Mouse (Mus musculus): Measurements from ENCODE around the gene Lamtor2.
A peak's percentile ranks its signal among the peaks of the same experiment; 100 is the strongest.

Lamtor2 gene

DNA sequence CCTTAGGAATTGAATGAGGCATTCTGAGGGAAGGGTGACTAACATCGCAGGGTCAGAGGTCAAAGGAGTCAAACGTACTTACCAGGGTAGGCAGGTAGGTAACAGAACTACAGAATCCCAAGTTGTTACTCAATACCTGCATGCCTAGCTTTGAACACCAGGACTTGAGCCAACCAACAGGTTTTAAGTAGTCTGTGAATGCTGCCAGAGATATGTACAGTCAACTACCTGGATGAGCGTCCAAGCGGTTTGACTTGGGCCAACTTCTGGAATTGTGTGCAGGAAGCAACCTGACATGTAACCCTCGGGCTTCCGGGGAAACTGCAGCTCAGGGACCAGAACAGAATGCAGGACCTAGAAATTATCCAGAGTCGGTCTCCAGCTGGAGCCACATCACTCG lies 29.8 kb downstream of the Lamtor2 start:
- no peak for DNase-seq (ENCODE audit: low spot score)

DNA sequence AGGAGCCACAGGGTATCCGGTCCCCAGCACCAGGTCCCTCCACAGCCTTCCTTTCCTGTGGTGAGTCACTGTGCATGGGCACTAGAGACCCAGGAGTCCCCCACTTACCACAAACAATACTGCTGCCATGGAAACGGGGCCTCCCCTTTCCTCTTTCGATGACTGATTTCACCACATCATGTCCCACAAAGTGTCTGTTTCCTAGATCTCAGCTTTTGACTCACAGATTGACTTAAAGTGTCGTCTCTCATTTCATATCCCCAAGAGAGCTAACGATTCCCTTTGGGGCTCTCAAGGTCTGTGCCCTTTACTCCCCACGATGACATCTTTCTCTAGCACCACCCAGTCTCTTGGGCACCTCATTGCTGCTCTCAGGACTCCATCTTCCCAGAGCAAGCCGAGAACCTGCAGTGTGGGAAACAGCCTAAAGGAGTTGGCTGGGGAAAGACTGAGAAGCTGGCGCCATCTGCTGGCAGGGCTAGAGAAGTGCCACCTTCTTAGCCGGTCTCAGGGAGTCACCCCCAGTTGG lies 31.0 kb downstream of the Lamtor2 start:
- DNase-seq (ENCODE audit: low spot score) = peak; percentile 74

DNA sequence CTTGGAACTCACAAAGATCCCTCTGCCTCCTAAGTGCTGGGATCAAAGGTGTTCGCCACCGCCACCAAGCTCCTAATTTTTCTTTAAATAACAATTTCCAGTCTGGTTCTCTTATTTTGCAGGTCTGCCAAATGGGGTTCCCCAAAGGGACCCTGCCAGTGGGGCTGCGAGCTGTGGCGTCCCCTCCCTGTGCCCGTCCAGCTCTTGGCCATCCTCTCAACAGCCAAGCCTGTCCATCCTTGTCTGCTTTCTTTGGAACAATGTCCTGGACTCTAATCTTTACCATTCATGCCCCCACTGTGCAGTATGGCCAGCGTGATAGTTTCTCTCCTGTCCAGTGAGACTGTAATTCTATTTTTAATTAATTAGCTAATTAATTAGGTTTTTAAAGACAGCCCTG lies 31.7 kb downstream of the Lamtor2 start:
- no peak for DNase-seq (ENCODE audit: low spot score)

DNA sequence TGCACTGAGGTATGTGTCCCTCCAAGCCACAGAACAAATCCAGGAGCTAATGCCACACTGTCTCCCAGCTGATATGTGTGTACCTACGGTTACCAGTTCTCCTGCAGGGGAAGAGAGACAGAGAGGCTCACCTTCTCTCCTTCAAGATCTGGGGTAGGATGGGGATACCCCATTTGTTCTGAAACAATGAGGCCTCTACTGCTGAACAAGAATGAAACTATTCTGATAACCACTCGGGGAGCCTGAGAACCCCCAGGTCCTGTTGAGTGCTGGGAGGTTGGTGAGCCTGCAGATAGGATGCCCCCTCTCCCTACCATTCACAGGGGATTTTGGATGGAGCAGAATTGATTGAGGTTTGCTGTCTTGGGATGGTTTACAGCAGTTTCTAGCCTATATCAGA lies 32.8 kb downstream of the Lamtor2 start:
- DNase-seq (ENCODE audit: low spot score) = no peak

DNA sequence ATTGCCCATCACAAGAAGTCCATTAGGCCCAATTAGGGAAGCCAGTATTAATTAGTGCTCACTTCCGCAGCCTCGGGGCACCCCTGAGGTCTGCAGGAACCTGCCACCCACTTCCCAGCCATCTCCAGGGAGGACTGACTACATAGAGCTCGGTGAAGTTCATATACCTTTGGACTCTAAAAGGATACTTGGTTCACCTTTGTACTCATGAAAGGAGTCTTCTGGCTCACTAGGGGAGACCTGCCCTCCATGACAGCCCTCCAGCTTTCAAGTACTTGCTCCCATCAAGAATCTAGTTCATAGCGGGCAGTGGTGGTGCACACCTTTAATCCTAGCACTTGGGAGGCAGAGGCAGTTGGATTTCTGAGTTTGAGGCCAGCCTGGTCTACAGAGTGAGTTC lies 34.5 kb downstream of the Lamtor2 start:
- DNase-seq (ENCODE audit: low spot score) = no peak

DNA sequence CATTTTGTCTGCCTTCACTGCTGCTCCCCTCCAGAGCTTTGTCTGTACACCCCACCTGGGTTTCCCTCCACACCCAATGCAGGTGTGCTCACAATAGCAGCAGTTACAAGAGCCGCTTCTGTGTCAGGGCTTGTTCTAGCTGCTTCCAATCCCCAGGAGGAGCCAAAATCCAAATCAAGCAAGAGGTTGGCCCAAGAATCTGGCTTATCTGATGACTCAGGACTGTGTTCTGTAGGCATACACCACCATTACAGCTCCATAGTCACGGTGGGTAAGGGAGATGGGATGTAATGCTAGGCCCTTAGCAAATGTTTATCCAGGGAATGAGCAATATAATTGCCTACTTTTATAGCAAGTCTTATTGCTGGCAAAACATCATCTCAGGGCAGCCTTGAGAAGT lies 36.5 kb downstream of the Lamtor2 start:
- DNase-seq (ENCODE audit: low spot score) = no peak

DNA sequence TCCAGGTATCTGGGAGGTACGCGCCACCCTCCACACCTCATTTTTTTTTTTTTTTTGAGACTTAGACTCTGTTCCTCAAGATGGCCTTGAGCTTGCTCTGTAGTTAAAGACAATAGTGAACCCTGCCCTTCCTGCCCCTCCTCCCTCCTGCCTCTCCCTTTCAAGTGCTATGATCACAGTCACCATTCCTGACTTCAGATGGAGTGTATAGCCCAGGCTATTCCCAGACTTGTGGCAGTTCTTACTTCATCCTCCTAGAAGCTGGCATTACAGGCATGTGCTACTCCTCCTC lies 37.8 kb downstream of the Lamtor2 start:
- no peak for DNase-seq (ENCODE audit: low spot score)

DNA sequence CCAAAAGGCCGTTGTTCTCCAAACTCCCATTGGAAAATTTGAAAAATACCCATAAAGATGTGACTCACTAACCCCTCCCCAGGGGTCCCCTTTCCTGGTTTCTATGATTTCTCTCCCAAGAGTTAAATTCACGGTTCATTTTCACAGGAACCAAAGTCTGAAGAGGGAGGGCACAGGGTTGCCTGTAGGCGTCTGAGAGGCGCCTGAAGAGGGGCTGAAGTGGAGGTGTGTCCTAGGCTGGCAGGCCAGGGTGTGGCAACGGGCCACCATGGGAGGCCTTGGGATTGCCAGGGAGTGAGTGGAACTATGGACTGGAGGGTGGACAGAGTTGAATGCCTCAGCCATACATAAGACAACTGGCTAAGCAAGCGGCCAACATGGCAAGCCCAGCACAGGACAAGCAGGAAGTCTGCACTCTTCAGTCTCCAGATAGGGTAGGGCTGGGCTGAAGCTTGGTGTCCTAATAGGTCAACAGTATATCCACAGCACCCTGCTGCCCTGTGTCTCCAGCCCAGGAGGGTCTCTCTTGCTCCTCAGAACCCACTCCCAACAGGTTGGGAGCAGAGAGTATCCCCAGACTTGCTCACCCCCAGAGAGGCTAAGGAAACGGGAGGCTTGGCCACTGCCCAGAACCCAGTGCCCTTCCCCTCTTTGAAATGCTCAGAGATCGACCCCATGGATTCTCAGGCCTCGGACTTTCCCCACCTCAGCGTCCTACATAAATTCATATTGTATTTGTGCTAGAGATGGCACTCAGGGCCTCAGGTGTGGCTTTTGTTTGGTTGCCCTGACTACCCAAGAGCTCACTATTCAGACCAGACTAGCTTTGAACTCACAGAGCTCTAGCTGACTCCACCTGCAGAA lies 38.4 kb downstream of the Lamtor2 start:
- DNase-seq (ENCODE audit: low spot score) = no peak

DNA sequence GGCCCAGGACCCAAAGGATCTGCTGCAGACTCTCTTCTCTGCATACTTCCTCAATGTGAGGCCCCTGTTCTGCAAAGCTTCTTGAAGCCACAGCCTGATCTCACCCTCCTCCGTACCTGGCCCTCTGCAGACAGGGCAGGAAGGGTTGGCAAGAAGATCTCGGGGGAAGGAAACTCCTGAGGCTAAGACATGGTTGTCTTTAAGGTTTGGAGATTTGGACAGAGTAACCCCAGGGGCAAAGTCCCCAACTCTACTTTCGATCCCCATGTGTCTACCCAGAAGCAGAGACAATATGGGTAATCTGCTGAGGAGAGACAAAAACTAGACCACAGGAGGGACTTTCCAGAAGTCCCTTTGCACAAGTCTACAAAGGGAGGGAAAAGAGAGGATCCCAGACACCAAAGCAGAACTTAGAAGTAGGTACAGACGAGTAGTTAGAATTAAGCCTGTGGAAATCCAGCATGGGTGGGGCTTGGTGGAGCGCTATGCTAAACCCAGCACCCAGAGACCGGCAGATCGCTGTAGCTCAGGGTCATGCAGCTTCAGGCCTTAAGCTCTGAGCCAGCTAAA lies 39.2 kb downstream of the Lamtor2 start:
- DNase-seq (ENCODE audit: low spot score) = no peak

DNA sequence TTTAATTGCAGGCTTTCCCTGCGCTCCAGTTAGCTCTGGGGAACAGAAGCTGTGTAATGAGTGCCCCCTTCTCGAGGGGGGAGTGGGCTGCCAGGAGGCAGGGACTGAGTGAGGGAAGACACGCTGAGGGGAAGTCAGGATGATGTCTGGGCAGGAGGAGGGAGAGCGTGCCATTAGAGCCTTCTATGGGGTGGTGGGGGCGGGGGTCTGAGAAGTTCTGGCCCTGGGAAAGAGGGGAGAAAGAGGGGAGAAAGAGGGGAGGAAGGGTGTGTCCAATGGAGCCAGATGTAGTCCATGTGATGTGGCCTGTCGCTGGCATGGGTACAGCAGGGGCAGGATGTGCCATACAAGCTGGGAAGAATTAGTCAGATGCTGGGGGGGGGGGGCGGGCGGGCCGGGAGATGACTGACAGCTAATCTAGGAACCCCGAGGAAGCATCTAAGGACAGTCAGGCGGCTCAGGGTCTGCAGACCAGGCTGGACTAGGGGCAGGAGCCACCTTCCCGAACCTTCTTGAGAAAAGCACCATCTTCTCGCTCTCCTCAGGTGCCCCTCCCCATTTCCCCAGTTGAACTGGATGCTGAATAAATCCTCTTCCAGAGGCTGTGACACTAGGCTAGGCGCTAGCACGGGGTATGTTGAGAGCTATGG lies 39.9 kb downstream of the Lamtor2 start:
- DNase-seq (ENCODE audit: low spot score) = no peak

DNA sequence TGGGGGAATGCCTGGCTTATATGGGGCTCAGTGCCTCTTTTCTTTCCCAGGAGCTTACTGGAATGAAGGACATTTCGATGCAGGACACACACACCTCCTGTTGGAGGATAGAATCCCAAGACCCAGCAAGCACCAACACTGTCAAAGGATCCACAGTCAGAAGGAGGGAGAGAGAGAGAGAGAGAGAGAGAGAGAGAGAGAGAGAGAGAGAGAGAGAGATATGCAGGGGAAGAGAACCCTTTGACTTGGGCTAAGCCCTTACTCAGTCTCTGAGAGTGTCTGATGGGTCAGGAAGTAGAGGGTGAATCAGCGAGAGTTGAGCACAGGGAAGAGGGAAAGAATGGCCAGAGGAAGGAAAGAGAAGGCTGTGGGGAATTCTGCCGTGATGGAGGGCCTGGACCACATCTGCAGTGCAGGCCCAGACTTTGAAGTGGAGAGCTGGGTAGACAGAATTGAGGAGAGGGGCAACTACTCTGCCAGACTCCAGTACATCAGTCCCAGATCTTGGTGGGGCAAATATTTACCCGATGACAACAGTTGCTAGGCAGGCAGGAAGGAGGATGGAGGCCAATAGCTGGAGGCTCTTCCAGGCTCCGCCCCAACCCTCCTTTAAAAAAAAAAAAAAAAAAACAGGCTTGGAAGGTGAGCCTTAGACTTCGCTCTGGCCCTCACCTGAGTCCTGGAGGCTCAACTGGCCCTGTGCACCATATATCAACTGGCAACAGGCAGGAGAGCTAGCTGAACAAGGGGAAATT lies 40.6 kb downstream of the Lamtor2 start:
- DNase-seq (ENCODE audit: low spot score) = no peak

DNA sequence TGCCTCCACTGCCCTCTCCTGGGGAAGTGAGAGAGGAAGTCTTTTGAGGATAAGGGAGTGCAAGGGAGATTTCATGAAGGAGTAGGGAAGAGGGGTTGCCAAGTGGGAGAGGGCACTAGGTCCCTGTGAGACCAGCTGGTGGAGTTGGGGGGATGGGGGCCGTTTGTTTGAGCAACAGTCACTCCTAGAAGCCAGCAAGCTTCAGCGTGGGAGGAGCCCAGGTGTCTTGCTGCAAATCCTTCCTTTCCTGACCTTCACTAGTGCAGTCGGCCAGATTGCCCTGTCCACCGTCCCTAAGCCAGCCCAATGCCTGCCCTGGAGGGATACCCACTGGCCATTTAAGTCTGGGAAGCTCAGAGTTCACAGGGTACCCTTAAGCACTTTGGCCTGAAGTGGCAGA lies 41.3 kb downstream of the Lamtor2 start:
- no peak for DNase-seq (ENCODE audit: low spot score)

DNA sequence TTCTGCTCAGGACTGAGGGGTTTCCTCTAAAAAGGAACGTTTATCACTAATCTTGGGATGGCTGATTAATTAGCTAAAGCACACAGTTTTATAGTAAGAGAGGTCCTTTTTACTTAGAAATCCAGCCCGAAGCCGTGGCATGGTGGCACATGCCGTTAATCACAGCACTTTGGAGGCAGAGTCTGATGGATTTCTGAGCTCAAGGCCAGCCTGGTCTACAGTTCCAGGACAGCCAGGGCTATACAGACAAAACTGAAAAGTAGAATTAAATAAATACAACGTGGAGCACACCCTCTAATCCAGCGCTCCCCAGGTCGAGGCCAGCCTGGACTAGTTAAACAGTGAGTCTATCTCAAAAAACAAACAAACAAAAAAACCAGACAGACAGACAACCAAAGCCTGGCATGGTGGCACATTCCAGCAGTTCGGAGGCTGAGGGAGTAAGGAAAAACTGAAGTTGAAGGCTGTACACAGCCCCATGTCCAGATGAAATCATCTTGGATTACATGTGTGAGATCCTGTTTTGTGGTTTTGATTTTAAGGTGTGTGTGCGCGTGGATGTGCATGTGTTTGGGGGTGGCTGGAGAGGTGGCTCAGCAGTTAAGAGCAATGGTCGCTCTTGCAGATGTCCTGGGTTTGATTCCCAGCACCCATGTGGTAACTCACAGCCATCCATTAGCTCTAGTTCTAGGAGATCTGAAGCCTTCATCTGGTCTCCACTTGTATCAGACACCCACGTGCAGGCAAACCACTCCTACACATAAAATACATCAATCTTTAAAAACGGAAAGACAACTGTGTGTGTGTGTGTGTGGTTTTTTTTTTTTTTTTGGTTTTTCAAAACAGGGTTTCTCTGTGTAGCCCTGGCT lies 42.2 kb downstream of the Lamtor2 start:
- DNase-seq (ENCODE audit: low spot score) = no peak

DNA sequence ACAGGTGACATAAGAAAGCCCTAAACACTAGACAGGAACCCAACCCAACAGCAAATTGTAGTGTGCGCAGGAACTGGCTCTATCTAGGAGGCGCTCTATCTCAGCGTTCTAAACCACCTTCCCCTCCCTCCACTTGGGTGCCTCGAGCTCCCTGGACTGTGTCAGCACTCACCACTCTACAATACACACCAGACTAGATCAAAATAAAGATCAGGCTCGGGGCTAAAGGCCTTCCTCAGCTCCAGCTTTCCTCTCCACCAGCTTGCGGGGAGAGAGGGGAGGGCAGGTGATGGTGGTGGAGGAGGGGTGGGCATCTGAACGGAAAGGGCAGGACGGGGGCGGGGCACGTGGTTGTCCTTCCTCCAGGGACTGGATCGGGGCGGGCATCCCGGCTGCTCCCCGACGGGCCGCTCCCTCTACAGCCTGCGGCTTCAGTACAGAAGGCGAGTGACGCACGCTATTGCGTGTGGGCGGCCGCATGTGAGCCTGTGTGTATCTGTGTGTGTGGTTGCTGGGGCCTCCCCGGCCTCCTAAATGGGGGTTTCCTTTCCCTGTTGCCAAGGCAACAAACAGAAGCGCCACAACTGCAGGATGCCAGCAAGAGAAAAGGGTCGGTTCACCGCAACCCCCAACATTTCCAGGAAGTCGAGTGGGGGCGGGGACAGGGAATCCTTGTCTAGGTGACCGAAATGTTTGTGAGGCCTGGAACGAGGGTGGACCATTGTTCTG lies 43.0 kb downstream of the Lamtor2 start, which contains the start of gene Lmna:
TSS of gene Lmna (minus strand) at position 265 of the 729 bp plus-strand sequence.
- peak; percentile 94 for DNase-seq (ENCODE audit: low spot score)

DNA sequence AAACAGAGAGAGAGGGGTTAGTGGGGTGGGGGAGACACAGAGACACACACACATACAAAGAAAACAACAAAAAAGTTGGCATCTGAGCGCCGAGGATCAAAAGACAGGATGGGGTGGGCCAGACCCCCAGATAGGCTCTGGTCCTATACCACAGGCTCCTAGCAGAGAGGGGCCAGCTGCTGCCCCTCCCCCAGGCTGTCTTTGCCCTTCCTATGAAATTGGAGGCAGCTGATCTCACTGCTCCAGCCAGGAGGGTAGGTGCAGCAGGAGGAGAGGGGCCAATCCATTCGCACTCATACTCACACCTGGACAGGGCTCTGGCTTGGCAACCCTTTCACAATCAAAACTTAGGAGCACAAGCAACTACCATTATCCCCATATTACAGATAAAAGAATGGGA lies 43.6 kb downstream of the Lamtor2 start:
- DNase-seq (ENCODE audit: low spot score) = no peak

DNA sequence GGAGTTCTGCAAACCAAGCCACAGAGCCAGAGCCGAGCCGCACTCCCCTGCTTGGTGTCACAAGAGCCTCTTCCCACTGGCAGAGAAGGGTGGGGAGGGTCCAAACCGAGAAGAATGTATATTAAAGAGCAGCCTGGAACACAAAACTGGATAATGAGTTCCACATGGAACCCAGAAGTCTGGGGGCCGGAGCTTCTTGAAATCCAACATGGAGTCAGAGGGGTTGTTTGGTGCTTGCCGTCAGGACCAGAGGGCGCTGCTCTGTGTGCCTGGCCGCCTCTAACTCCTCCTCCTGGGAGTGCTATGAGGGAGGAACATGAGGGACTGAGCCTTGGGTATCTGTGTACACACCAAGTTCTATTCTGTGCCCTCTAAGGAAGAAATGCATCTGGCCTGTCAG lies 47.1 kb downstream of the Lamtor2 start:
- no peak for DNase-seq (ENCODE audit: low spot score)

DNA sequence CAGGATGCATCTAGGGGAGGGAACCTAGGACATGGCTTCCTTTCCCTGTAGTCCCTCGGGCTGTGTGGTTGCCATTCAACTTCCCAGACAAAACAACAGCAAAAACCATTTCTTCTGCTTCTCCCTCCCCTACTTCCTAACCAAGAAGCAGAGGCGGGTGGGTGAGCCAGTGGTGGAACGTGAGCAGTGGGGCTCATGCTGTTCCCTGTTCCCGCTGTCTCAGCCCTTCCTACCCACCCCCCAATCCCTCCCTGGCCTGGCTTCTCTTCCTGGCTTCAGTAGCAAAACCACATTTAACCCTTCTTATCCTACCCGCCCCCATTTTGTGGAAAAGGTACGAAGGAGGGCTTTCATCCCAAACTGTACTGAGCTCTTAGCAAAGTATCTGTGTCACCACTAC lies 47.8 kb downstream of the Lamtor2 start:
- DNase-seq (ENCODE audit: low spot score) = no peak

DNA sequence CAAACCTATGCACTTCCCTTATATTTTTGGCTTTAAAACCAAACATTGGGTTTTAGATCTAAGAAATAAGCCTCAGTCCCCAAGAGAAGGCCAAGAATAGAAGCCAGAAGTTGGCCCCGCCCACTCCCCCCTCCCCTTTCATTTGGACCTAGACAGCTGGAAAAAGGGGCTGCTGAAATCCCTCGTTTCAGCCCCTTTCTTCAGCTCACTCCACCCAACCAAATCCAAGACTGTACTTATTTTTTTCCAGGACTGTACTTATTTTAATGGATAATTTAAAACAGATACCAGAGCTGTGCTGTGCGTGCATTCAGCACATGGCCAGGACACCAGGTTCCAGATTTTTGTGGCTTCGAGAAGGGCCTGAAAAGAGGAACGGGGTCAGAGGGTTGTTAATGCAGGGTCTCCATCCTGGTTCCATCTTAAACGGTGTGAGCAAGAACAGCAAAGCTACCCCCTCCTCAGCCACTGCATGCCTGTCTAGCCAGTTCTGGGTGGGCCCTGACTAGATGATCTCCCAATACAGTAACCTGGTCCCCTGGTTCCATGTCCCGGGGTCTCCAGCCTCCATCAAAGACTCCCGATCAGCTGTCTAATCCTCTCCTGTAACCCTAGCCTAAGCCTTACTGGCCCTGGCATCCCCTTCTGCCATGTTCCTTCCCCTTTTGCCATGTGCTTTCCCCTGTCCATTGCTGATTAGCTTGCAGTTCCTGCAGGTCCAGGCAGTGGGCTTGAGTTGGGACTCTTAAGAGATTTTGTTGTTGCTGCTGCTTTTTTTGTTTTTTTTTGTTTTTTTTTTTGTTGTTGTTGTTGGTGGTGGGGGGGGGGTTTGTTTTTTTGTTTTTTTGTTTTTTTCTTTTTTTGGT lies 48.8 kb downstream of the Lamtor2 start:
- DNase-seq (ENCODE audit: low spot score) = no peak

DNA sequence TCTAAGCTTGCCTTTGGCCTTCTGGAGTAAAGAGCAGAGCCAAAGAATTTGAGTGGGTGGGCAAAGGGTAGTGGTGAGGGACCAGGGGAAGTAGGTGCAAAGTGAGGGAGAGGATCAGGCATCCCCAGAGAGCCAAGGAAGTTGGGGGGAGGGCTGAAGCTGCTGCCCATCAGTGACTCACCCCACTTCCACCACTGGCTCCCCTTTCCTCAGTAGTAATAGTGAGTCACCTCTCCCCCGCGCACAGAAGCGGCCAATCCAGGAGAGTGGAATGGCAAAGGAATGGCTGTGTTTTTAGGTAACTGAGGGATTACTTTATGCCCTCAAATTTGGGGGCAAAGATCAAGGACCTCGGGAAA lies 49.4 kb downstream of the Lamtor2 start:
- no peak for DNase-seq (ENCODE audit: low spot score)
